Mouse (Mus musculus) megakaryocyte, embryonic 14.5 days (primary cell): ENCODE data around the gene Paxip1.

Experiments used
- FLI1 ChIP-seq: IDR thresholded peaks from 2 replicates; pipeline ENCODE4 v1.6.1; 2012; ENCODE audit warnings: low read length, inconsistent platforms, mixed read lengths
- GATA1 ChIP-seq: IDR thresholded peaks from 3 replicates; pipeline ENCODE4 v1.6.1; 2012; ENCODE audit warnings: mixed read lengths, low read length, inconsistent platforms, borderline replicate concordance

- no peak for TF ChIP-seq GATA1
- TF ChIP-seq FLI1, result no peak
Observed at GRCm38 (mm10) chr5:27783381-27783780, 8.1 kb downstream of the Paxip1 start.
